Mouse (Mus musculus) left cerebral cortex, adult 18-20 months (tissue): Measurements from ENCODE around the gene Pex12. TPM values are rescaled to one million over a fixed set of nuclear protein-coding genes. Genes with fewer than 3 reads are reported as not detected.
A peak's percentile ranks its signal among the peaks of the same experiment; 100 is the strongest.
"Not testable (repeated sequence)": the region's sequence is repeated elsewhere in the genome, so short reads cannot be mapped to it uniquely, and the experiment has no call there.

Source experiments
- DNase-seq, 2 experiments: peaks; one replicate each; pipeline ENCODE4 v3.0.0; 2021 to 2022; ENCODE audit warnings: low spot score in 2 of 2, mixed read lengths in 1 of 2
- total RNA-seq, 2 experiments: library from RNA; stranded (reverse); gene quantifications; 2 replicates each; pipeline ENCODE4 v1.2.3; 2021

Pex12 gene
- total RNA-seq, 2 experiments from 2014 or later: 7.0 to 10.1 TPM

GRCm38 (mm10) chr11:83289633-83290032 is 12.8 kb downstream of the Pex12 start:
- no peak for DNase-seq

GRCm38 (mm10) chr11:83289036-83289435 is 13.3 kb downstream of the Pex12 start:
- DNase-seq: no peak

DNA sequence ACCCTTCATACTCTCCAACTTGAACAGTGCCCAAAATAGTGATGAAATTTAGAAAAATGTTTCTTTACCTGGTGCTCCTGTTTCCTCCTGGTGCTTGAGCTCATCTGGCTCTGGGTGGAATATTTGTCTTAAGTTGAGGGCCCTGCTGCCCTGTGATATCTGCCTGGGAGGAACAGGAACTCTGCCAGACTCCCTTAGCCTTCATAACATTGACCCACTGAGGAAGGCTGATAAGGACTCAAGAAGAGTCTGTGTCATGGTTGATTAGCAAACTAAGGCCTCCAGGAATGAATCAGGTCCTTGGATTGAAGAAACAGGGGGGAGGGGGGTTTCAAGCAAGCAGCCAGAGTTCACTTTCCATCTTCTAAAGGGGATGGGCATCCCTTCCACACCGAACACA is 15.8 kb downstream of the Pex12 start, which contains the start of gene Slfn14:
Gene Slfn14 (minus strand): TSS at position 161 of the 400 bp plus-strand sequence.
- no peak for DNase-seq

DNA sequence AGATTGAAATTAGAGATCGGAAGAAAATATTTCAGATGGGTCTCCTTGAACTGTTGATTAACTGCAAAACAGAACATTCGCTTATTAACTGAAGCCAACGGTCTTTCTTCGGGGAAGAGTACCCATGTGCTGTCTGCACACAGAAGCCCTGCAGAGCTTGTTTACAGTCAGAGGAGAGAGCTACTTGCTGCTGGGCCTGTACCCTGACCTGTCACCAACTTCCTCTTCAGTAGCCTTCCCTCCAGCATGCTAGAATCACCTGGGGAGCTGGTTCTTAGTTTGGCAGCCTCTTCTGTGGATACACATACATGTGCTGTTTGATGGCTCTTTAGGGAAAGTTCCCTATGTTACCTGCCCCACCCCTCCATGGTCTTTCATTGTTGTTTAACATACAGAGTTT is 16.8 kb downstream of the Pex12 start:
- no peak for DNase-seq

- no peak for DNase-seq
These were observed 20.3 kb downstream of the Pex12 start for GRCm38 (mm10) chr11:83282084-83282483.

DNA sequence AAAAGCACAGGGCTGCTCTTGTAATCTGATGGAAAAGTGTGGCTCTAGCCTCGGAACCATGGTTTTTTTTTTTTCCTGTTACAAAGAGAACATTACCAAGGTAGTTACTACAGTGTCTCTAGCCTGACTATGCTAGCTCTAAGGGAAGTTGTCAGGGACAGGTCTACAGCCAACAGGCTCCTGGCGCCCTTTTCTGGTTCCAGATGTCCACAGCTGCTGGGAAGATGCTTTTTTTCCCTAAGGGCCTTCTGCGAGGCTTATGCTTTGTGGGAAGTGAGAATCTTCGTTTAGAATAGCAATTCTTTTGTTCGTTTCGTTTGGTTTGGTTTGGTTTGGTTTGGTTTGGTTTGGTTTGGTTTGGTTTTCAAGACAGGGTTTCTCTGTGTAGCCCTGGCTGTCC is 22.7 kb downstream of the Pex12 start:
- no peak for DNase-seq

DNA sequence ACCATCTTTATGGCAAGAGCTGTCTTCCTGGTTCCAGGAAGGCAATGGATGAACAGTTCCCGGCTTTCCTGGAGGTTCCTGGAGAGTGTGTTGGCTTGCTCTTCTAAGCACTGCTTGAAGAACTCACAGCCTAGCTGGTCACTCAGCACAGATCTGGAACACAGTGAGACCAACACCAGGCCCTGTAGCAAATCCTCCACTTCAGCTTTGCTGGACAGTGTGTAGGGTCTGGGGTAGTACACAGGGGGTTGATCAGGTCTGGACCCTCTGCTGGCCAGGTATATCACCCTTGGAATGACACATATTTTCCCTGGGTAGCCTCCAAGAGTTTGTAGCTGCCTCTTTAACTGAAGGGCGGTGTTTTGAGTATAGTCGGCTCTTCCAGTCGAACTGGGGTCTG is 23.4 kb downstream of the Pex12 start:
- no peak for DNase-seq

DNA sequence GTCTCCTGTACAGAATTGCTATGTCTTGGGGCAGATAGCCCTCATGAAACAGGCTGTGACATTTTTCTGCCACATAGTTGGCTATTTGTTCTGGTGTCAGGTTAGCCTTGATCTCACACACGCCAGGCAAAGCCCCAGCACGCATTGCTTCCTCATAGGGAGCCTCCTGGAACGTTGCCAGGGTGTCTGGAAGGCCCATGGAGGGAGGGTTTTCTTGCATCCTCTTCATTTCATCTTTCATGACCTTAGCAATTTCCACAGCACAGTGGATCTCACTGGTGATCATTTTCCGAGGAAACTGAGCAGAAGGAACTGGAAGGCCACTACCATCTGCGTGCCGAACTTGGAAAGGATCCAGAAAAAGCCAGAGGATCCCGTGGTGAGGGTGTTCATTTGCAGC is 26.1 kb downstream of the Pex12 start:
- no peak for DNase-seq

GRCm38 (mm10) chr11:83271951-83272843 is 30.2 kb downstream of the Pex12 start:
- DNase-seq: no peak

DNA sequence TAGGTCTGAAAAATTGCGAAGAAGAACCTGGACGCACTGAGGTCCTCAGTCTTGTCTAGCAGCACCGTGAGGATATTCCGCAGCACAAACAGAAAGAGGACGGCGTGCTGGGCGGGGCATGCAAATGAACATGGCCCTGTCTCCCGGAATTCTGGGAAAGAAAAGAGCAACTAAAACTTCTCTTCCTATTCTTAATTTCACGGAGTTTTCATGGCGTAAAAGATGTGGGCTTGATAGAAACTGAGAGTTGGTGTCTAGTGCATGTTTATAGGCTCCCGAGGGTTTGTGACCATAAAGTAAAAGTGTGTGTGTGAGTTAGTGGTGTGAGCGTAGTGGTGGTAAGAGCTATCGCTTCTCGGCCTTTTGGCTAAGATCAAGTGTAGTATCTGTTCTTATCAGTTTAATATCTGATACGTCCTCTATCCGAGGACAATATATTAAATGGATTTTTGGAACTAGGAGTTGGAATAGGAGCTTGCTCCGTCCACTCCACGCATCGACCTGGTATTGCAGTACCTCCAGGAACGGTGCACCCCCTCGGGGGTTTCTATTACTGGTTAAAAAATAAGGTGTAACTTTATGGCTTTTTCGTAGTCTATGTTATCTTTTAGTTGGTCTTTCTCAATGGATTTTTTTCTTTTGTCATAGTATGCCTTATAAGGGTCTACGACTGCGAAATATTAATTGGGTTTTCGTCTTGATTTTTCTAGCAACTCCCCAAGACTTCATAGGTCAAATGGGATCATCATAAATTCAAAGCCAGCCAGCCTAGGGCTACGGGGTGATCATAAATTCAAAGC is 31.0 kb downstream of the Pex12 start:
- peak; percentile 70 to 73 for DNase-seq

DNA sequence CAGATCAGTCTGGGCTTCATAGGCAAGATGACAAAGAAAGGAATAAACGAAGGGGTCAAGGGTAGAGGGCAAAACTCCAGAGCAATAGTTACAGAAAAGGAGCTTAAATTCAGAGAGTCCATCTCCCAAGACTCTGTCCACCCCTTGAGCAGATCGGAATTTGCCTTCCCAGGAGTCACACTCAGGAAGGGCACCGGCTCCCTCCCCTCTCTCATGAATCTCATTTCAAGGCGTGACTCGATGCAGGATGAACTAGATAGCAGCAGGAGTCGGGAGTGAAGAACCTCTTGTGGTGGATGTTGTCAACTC is 31.6 kb downstream of the Pex12 start:
- DNase-seq: no peak

GRCm38 (mm10) chr11:83263146-83263545 is 39.2 kb downstream of the Pex12 start:
- DNase-seq: no peak

DNA sequence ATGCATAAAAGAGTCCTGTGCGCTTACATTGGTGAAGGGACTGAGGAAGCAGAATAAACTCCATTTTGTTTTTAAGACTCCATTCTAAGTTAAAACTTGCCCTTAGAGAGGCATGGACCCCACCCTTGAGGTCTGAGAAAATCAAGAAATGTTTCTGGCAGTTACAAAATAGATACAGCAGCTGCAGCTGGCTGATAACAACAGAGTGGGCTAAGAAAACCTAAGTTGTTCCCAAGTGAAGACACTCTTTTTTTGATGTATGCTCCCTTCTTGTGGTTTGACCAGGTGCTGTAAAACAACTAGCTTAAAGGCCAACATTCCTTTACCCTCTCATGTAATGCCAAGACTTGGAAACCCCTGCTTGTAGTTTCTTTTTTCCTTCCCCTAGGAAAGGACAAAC is 39.7 kb downstream of the Pex12 start:
- DNase-seq: no peak

- not testable (repeated sequence) for DNase-seq
These were observed 45.2 kb downstream of the Pex12 start for GRCm38 (mm10) chr11:83257211-83257610.

Other genes with a start within 250 kb of the Pex12 start
- 1 to 10 TPM in 1 of 2 experiments, under 1 TPM in 1; 0.80 to 1.8 TPM for gene Slfn2, start 237.5 kb downstream of the Pex12 start, total RNA-seq
- gene Slfn1, start 185.7 kb downstream of the Pex12 start, total RNA-seq: not detected
- not detected for gene Slfn4, start 127.4 kb downstream of the Pex12 start, total RNA-seq
- gene Slfn3, start 111.3 kb downstream of the Pex12 start, total RNA-seq: under 1 TPM; 0.40 to 0.66 TPM
- gene Slfn14, start 15.9 kb downstream of the Pex12 start, total RNA-seq: under 1 TPM in 1 of 2 experiments, not detected in 1; 0.09 TPM
- 100 to 1,000 TPM; 280 to 293 TPM for gene Ap2b1, start 3.6 kb downstream of the Pex12 start, total RNA-seq
- gene Rasl10b, start 106.6 kb upstream of the Pex12 start, total RNA-seq: 100 to 1,000 TPM; 268 to 269 TPM
- gene Gas2l2, start 126.9 kb upstream of the Pex12 start, total RNA-seq: not detected
- under 1 TPM; 0.47 to 0.53 TPM for gene 1700020L24Rik, start 135.1 kb upstream of the Pex12 start, total RNA-seq
- gene Mmp28, start 160.5 kb upstream of the Pex12 start, total RNA-seq: 1 to 10 TPM; 2.5 to 3.9 TPM
- 10 to 100 TPM; 56.2 to 60.3 TPM for gene Taf15, start 170.5 kb upstream of the Pex12 start, total RNA-seq
- gene Heatr9, start 219.6 kb upstream of the Pex12 start, total RNA-seq: not detected
- gene Ccl5, start 227.9 kb upstream of the Pex12 start, total RNA-seq: not detected